Mouse (Mus musculus) kidney, adult 11 months (tissue): ENCODE measurements around the gene Tlr4.

Experiments
- DNase-seq: peaks from one replicate; pipeline ENCODE4 v3.0.0; 2022

Tlr4 gene

DNA sequence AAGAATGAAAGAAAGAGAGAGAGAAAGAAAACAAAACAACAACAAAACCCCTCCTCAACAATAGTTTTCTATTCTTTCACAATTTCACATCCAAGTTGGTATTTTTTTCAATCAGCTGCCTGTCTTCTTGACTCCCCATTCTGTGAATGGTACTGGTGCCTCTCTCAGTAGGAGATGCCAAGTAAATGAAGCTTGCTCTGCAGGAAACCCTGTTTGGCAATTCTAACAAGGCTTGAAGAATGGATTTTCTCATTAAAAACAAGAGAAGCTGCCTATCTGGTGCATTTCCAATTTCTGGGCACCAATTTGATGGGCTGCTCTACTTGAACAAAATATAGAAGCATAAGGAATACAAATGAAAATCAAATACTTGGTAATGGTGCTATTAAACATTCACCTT is 74.1 kb downstream of the Tlr4 start:
- no peak for DNase-seq

GRCm38 (mm10) chr4:66908376-66908775 is 81.0 kb downstream of the Tlr4 start:
- no peak for DNase-seq

- DNase-seq, result no peak
These were observed 92.4 kb downstream of the Tlr4 start for GRCm38 (mm10) chr4:66919630-66920372.

DNA sequence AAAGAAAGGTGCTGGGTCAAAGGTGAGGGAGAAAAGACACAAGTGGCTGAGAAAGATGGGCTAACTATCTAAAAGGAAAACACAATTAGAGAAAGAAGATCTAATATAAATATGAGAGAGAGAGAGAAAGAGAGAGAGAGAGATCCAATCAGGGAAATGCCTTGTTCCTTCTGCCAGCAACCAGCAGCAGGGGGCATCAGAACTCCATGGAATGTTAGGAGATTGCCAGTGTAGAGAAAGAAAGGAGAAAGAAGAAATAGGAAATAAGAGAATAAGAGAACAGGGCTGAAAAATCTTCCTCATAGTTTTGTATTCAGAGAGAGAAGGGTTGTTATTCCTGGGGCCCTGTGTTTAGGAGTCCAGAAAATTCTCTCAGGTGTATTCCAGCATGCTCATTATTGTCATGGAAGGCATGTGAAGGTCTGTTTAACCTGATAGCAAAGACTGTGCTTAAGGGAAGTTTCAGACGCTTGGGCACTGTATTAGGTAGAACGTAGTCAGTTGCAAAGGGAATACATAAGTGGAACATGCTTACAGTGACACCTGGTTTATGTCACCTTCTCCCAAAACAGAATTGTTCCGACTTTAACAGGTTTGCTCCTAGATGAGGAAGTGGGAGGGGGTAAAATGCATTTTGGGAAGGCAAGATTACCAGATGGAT is 96.4 kb downstream of the Tlr4 start:
- DNase-seq, result no peak

DNA sequence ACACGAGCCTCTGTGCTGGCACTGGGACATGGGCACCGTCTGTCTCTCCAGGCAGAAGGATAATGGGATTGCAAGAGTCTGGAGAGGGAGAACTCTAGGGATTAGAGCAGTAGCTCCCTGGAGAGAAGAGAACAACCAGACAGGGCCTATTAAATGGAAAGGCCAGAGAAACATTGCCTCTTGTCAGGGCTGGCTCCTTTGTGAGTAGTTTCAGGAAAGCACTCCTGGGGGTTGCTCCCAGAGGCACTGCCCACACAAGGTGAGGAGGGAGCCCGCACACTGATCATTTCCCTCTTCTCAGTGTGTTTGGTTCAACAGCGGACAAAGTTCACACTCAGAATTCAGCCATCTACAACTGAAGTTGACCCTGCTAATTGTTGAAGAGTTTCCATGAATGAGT is 98.7 kb downstream of the Tlr4 start:
- DNase-seq, result no peak

DNA sequence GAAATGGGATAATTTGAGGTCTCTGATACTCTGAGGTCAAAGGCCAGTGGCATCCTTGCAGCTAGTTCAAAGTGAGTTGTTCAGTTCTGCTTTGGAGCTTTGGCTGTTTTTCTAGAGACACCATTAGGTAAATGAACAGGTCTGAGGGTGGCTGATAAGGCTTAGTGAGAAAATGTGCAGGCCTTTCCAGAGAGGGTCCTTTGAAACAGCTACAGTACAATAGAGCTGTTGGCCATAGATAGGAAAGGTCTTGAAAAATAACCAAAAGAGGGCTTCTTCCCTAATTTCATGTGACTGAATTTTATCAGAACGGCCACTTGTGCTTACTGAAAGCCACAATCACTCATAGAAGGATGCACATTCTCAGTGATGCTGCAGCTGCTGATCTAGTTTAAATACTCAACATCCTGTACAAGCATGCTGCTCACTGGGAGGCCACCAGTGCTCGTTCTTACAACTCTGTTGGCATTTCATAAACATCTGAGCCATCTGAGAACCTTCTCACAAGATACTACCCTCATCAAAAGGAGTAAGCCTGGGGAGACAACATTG is 100.2 kb downstream of the Tlr4 start:
- DNase-seq, result no peak

GRCm38 (mm10) chr4:66938489-66939061 is 111.2 kb downstream of the Tlr4 start:
- no peak for DNase-seq

DNA sequence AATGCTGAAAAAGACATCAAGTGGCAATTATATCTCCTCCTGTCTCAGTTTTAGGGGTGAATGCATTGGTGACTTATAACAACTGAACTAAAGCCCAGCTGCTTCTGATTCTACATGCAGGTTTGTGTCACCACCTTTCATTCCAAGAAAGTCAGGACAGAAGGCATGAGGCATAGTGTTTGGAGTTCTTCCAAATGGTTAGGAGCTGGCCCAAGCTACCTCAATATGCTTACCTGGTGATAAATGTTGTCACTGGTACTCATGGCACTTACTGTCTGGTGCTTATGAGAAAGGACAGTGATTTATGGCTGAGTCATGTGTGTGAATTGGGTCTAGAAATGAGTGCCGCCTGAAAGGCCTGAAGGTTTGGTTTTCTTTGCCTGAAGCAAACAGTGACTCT is 114.5 kb downstream of the Tlr4 start:
- DNase-seq, result no peak

- DNase-seq, result no peak
These were observed 116.3 kb downstream of the Tlr4 start for GRCm38 (mm10) chr4:66943699-66944098.

GRCm38 (mm10) chr4:66947657-66948056 is 120.3 kb downstream of the Tlr4 start:
- no peak for DNase-seq

DNA sequence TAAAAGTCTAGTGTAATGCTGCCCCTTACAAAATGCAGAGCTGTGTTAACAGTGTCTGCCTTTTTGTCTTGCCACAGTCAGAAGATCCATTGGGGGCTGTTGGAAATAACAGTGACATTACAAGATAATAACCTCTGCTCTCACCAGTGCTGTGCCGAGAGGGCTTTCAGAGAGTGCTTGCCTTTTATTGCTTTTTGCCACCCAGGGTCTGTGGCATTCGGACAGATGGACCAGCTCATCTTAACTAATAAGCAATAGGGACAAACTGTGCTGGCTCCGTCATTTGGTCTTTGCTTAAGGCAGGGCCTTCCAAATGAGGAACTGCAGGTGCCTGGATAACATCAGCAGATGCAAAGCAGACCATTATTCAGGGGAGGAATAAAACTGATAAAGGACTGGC is 147.5 kb downstream of the Tlr4 start:
- no peak for DNase-seq
